Mouse (Mus musculus) neural tube, embryonic 11.5 days (tissue): ENCODE data around the gene Sphk1. TPM values are rescaled to one million over a fixed set of nuclear protein-coding genes. Genes with fewer than 3 reads are reported as not detected.

Experiments
- ATAC-seq: fragments of 200-750 bp; cut with Nextera tagmentation; 2 replicates; pipeline ENCODE4 v1.8.0; 2017; ENCODE audit warnings: moderate number of reproducible peaks, mild to moderate bottlenecking, moderate TSS enrichment, moderate library complexity; ENCODE audit not compliant: insufficient read depth, low FRiP score, low TSS enrichment
- DNase-seq: peaks from one replicate; pipeline ENCODE4 v3.0.0-alpha.2; 2015; ENCODE audit warnings: low spot score
- H3K27ac ChIP-seq: fragments of 300-500 bp; sonication (generic); 2 replicates; pipeline ENCODE4 v1.5.1; 2014; ENCODE audit warnings: low read depth, mild to moderate bottlenecking, low read length
- H3K27me3 ChIP-seq: fragments of 300-500 bp; sonication (generic); 2 replicates; pipeline ENCODE4 v1.6.1; 2014; ENCODE audit warnings: mild to moderate bottlenecking, low read length, mixed read lengths; ENCODE audit not compliant: control insufficient read depth, insufficient read depth
- H3K36me3 ChIP-seq: fragments of 300-500 bp; sonication (generic); 2 replicates; pipeline ENCODE4 v1.6.1; 2014; ENCODE audit warnings: mild to moderate bottlenecking, low read length, moderate library complexity, mixed read lengths; ENCODE audit not compliant: control insufficient read depth, insufficient read depth
- H3K4me1 ChIP-seq: fragments of 300-500 bp; sonication (generic); 2 replicates; pipeline ENCODE4 v1.6.1; 2014; ENCODE audit warnings: low read length, mixed read lengths; ENCODE audit not compliant: control insufficient read depth, insufficient read depth
- H3K4me2 ChIP-seq: fragments of 300-500 bp; sonication (generic); 2 replicates; pipeline ENCODE4 v1.6.1; 2014; ENCODE audit warnings: low read depth, mild to moderate bottlenecking, moderate library complexity
- H3K4me3 ChIP-seq: fragments of 300-500 bp; sonication (generic); 2 replicates; pipeline ENCODE4 v1.5.1; 2014; ENCODE audit warnings: low read depth, low read length
- H3K9ac ChIP-seq: fragments of 300-500 bp; sonication (generic); 2 replicates; pipeline ENCODE4 v1.6.1; 2014; ENCODE audit warnings: mild to moderate bottlenecking, low read length
- H3K9me3 ChIP-seq: fragments of 300-500 bp; sonication (generic); 2 replicates; pipeline ENCODE4 v1.6.1; 2016; ENCODE audit warnings: low read length; ENCODE audit not compliant: control insufficient read depth
- WGBS: fragments of 180-500 bp; shearing (Covaris S2); extraction: QIAGEN DNeasy Blood & Tissue Kit; methylation state at CpG from one replicate; pipeline ENCODE4 v1.1.7; 2014; 5-methylcytosine and 5-hydroxymethylcytosine counted together
- polyA plus RNA-seq: library from polyadenylated mRNA; unstranded; fragments of >200 nt; fragmentation: Nextera tagmentation; extraction: Ambion mirVana; gene quantifications from 2 replicates; pipeline ENCODE4 v1.2.1, GENCODE M21; 2014

The Sphk1 gene
- polyA plus RNA-seq, 1 experiment from 2014 or later, result 9.9 TPM

GRCm38 (mm10) chr11:116501005-116501746 is 29.5 kb upstream of the Sphk1 start:
- no peaks in the 10 kb centered on the region for H3K4me1 ChIP-seq
- H3K4me3 ChIP-seq, result no peak overlapping the region
- no peaks in the 10 kb centered on the region for H3K9me3 ChIP-seq
- DNase-seq (peak; percentile 46), ATAC-seq (no peak)
- H3K36me3 ChIP-seq, result no peaks in the 10 kb centered on the region
- H3K27me3 ChIP-seq, result no peaks in the 10 kb centered on the region
- H3K4me2 ChIP-seq, result no peak overlapping the region
- 28% methylated on average over 7 of the region's 7 CpGs for WGBS
- H3K27ac ChIP-seq, result no peak overlapping the region
- no peak overlapping the region for H3K9ac ChIP-seq

- H3K36me3 ChIP-seq, result no peaks in the 10 kb centered on the region
- no peaks in the 10 kb centered on the region for H3K4me1 ChIP-seq
- no peak for DNase-seq
- no peak overlapping the region for H3K27ac ChIP-seq
- WGBS, result 91% methylated on average over 17 of the region's 17 CpGs
- no peak overlapping the region for H3K9ac ChIP-seq
- no peak overlapping the region for H3K4me3 ChIP-seq
- no peak for ATAC-seq
- H3K9me3 ChIP-seq, result no peaks in the 10 kb centered on the region
- no peak overlapping the region for H3K4me2 ChIP-seq
- H3K27me3 ChIP-seq, result no peaks in the 10 kb centered on the region
Measured at GRCm38 (mm10) chr11:116504516-116504915, 26.2 kb upstream of the Sphk1 start.

- no peaks in the 10 kb centered on the region for H3K9me3 ChIP-seq
- H3K36me3 ChIP-seq, result no peaks in the 10 kb centered on the region
- no peak for ATAC-seq
- 69% methylated on average over 5 of the region's 5 CpGs for WGBS
- H3K27ac ChIP-seq, result no peak overlapping the region
- H3K9ac ChIP-seq, result no peak overlapping the region
- no peaks in the 10 kb centered on the region for H3K27me3 ChIP-seq
- no peak overlapping the region for H3K4me2 ChIP-seq
- no peaks in the 10 kb centered on the region for H3K4me1 ChIP-seq
- no peak for DNase-seq
- no peak overlapping the region for H3K4me3 ChIP-seq
Measured at GRCm38 (mm10) chr11:116505573-116505972, 25.2 kb upstream of the Sphk1 start.

GRCm38 (mm10) chr11:116506151-116506875 is 24.4 kb upstream of the Sphk1 start:
- Histone ChIP-seq H3K36me3 (no peaks in the 10 kb centered on the region), H3K4me3 (no peak overlapping the region), H3K4me2 (no peak overlapping the region), H3K4me1 (no peaks in the 10 kb centered on the region), H3K27me3 (no peaks in the 10 kb centered on the region), H3K9ac (no peak overlapping the region), H3K9me3 (no peaks in the 10 kb centered on the region), H3K27ac (no peak overlapping the region)
- DNase-seq, result no peak
- ATAC-seq, result no peak
- WGBS, result 81% methylated on average over 17 of the region's 17 CpGs

- no peak overlapping the region for H3K4me2 ChIP-seq
- no peak overlapping the region for H3K9ac ChIP-seq
- no peak for ATAC-seq
- no peak overlapping the region for H3K27ac ChIP-seq
- no peaks in the 10 kb centered on the region for H3K4me1 ChIP-seq
- no peak overlapping the region for H3K4me3 ChIP-seq
- no peaks in the 10 kb centered on the region for H3K27me3 ChIP-seq
- no peaks in the 10 kb centered on the region for H3K36me3 ChIP-seq
- WGBS, result 63% methylated on average over 2 of the region's 2 CpGs
- H3K9me3 ChIP-seq, result no peaks in the 10 kb centered on the region
- DNase-seq, result no peak
Measured at GRCm38 (mm10) chr11:116508689-116509088, 22.0 kb upstream of the Sphk1 start.

- H3K9me3 ChIP-seq, result no peaks in the 10 kb centered on the region
- no peaks in the 10 kb centered on the region for H3K4me1 ChIP-seq
- no peak overlapping the region for H3K4me2 ChIP-seq
- no peak for ATAC-seq
- no peak for DNase-seq
- no peak overlapping the region for H3K27ac ChIP-seq
- H3K9ac ChIP-seq, result no peak overlapping the region
- no peaks in the 10 kb centered on the region for H3K36me3 ChIP-seq
- 60% methylated on average over 7 of the region's 7 CpGs for WGBS
- no peaks in the 10 kb centered on the region for H3K27me3 ChIP-seq
- no peak overlapping the region for H3K4me3 ChIP-seq
Measured at GRCm38 (mm10) chr11:116511301-116511868, 19.3 kb upstream of the Sphk1 start.

- WGBS, result 90% methylated on average over 7 of the region's 7 CpGs
- no peaks in the 10 kb centered on the region for H3K36me3 ChIP-seq
- no peak overlapping the region for H3K4me2 ChIP-seq
- no peak overlapping the region for H3K27ac ChIP-seq
- DNase-seq (no peak), ATAC-seq (no peak)
- no peak overlapping the region for H3K9ac ChIP-seq
- H3K9me3 ChIP-seq, result no peaks in the 10 kb centered on the region
- no peak overlapping the region for H3K4me3 ChIP-seq
- H3K4me1 ChIP-seq, result no peaks in the 10 kb centered on the region
- no peaks in the 10 kb centered on the region for H3K27me3 ChIP-seq
Measured at GRCm38 (mm10) chr11:116512154-116512553, 18.6 kb upstream of the Sphk1 start.

- ATAC-seq (no peak), DNase-seq (no peak)
- H3K9ac ChIP-seq, result no peak overlapping the region
- H3K4me3 ChIP-seq, result no peak overlapping the region
- no peaks in the 10 kb centered on the region for H3K4me1 ChIP-seq
- H3K4me2 ChIP-seq, result no peak overlapping the region
- no peak overlapping the region for H3K27ac ChIP-seq
- no peaks in the 10 kb centered on the region for H3K9me3 ChIP-seq
- WGBS, result 80% methylated on average over 6 of the region's 6 CpGs
- H3K36me3 ChIP-seq, result no peaks in the 10 kb centered on the region
- H3K27me3 ChIP-seq, result no peaks in the 10 kb centered on the region
Measured at GRCm38 (mm10) chr11:116512987-116513386, 17.7 kb upstream of the Sphk1 start.
